Mouse (Mus musculus): ENCODE measurements around the gene Rcc1l.

DNA sequence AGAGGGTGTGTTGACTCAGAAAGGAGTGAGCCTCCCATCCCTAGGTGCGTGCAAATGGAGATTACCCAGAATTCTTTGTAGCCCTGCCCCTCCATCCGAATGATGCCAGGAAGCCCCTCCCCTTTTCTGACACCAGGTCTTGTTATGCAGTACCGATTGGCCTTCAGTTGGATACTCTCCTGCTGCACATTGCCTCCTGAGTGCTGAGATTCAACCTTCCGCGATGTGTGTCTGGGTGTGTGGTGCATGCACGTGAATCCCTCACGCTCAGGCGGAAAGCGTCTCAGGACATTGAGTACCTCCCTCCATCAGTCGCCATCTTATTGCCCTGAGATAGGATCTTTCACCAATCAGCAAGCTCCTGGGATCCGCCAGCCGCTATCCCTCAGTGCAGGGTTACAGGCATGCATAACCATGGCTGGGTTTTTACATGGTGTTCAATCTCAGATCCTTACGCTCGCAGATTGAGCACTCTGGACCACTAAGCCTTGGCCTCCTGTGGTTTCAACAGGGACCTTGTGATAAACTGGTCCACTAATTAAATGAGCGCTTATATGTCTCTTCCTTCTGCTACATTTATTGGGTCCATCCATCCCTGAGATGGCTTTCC, 57.7 kb downstream of the Rcc1l start:
- no peak for TF ChIP-seq POLR2A (IDR thresholded peaks at IDR 0.05; ENCODE audit: low read depth, low read length)
- no peak for TF ChIP-seq CTCF (conservative IDR thresholded peaks at IDR 0.05; ENCODE audit: insufficient read depth, insufficient read length, low read depth, low read length)
